Mouse (Mus musculus): ENCODE measurements around the gene Exosc10.

- TF ChIP-seq CTCF (IDR thresholded peaks at IDR 0.05): no peak
- no peak for TF ChIP-seq EP300 (IDR thresholded peaks at IDR 0.05; ENCODE audit: insufficient read depth, low read depth, low read length)
- no peak for TF ChIP-seq POLR2A (IDR thresholded peaks at IDR 0.05; ENCODE audit: insufficient read depth, low read depth, low read length)
Observed at GRCm38 (mm10) chr4:148518235-148518795, 39.9 kb upstream of the Exosc10 start.

Data from heart, adult 2 months (tissue).